Mouse (Mus musculus): ENCODE results near the gene Poldip2. TPM values are rescaled to one million over a fixed set of nuclear protein-coding genes. Genes with fewer than 3 reads are reported as not detected.

Poldip2 gene
- polyA plus RNA-seq, 1 experiment, result 75.3 TPM

DNA sequence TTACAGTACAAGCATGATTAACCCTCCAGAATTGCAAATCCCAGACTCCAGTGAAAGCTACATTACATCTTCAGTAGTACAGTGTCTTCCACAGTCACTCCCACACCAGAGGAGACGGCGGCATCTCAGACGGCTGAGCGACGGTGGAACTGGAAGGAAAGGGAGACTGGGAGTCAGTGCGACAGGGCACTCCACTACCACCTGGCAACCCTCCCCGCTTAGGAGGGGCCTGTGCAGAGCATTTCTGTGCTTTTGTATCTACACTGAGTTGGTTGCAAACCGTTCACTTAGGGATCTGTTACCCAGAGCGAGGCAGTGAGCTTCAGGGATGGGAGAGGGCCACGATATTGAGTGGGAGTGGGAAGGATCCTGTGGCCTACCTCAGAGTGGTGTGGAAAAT is 56.8 kb downstream of the Poldip2 start:
- H3K27ac ChIP-seq (ENCODE audit: insufficient read depth, low read length), result no peak overlapping the region
- H3K9ac ChIP-seq (ENCODE audit: low read depth, poor library complexity, severe bottlenecking), result no peak overlapping the region
- H3K36me3 ChIP-seq (ENCODE audit: control insufficient read depth, insufficient read depth, low read length, poor library complexity, severe bottlenecking), result peaks cover 13% of the 10 kb centered on the region
- no peaks in the 10 kb centered on the region for H3K9me3 ChIP-seq (replicated peaks; ENCODE audit: control insufficient read depth, insufficient read depth, low read length, poor library complexity, severe bottlenecking)
- H3K4me1 ChIP-seq (ENCODE audit: control insufficient read depth, insufficient read depth, low read length), result no peaks in the 10 kb centered on the region
- no peaks in the 10 kb centered on the region for H3K27me3 ChIP-seq (ENCODE audit: control insufficient read depth, insufficient read depth, low read length, poor library complexity, severe bottlenecking)
- TF ChIP-seq CTCF (IDR thresholded peaks at IDR 0.05; ENCODE audit: low read depth, low read length) (no peak), EP300 (IDR thresholded peaks at IDR 0.05; ENCODE audit: insufficient read depth, low read depth, low read length) (no peak), POLR2A (IDR thresholded peaks at IDR 0.05; ENCODE audit: insufficient read depth, low read length) (no peak)
- no peak overlapping the region for H3K4me3 ChIP-seq (ENCODE audit: low read depth, low read length)

DNA sequence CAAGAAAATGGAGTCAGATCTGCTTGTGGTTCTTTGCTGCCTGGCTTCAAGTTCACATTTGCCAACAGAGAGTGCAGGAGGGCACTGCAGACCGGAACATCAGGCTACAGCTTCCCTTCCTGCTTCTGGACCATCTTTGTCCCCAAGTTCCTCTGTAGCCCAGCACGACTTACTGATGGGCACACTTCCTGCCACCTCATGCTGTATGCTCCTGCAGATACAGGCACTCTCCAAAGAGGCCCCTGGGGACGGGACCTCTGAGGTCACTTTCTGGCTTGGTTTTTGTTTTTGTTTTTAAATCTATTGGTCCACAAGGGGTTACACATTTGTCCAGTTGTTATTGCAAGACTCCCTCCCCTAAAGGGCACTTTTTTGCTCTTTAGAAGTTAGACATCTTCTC is 57.8 kb downstream of the Poldip2 start:
- no peaks in the 10 kb centered on the region for H3K9me3 ChIP-seq (replicated peaks; ENCODE audit: control insufficient read depth, insufficient read depth, low read length, poor library complexity, severe bottlenecking)
- H3K4me1 ChIP-seq (ENCODE audit: control insufficient read depth, insufficient read depth, low read length), result no peaks in the 10 kb centered on the region
- H3K36me3 ChIP-seq (ENCODE audit: control insufficient read depth, insufficient read depth, low read length, poor library complexity, severe bottlenecking), result peaks cover 13% of the 10 kb centered on the region

DNA sequence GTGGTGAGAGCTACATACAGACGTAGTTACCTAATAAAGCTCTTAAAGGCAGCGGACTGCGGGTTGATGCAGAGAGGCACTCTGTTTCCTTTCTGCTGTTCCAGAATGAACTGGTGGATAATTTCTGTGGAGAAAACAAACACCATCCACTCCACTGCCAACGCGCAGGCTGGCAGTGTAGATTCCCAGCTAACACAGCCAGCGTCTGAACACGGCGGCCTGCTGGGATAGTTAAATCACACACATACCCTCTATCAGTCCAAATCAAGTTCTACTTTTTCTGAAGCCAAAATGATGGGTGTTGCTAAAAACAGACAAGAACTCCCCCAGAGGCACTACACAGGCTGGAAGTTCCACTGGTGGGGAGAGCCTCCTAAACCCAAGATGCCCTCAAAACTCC is 59.4 kb downstream of the Poldip2 start:
- no peaks in the 10 kb centered on the region for H3K27me3 ChIP-seq (ENCODE audit: control insufficient read depth, insufficient read depth, low read length, poor library complexity, severe bottlenecking)
- no peaks in the 10 kb centered on the region for H3K9me3 ChIP-seq (replicated peaks; ENCODE audit: control insufficient read depth, insufficient read depth, low read length, poor library complexity, severe bottlenecking)
- H3K4me3 ChIP-seq (ENCODE audit: low read depth, low read length), result no peak overlapping the region
- no peaks in the 10 kb centered on the region for H3K4me1 ChIP-seq (ENCODE audit: control insufficient read depth, insufficient read depth, low read length)
- no peak overlapping the region for H3K9ac ChIP-seq (ENCODE audit: low read depth, poor library complexity, severe bottlenecking)
- TF ChIP-seq CTCF (IDR thresholded peaks at IDR 0.05; ENCODE audit: low read depth, low read length), result no peak
- TF ChIP-seq POLR2A (IDR thresholded peaks at IDR 0.05; ENCODE audit: insufficient read depth, low read length), result no peak
- H3K36me3 ChIP-seq (ENCODE audit: control insufficient read depth, insufficient read depth, low read length, poor library complexity, severe bottlenecking), result peaks cover 14% of the 10 kb centered on the region
- H3K27ac ChIP-seq (ENCODE audit: insufficient read depth, low read length), result no peak overlapping the region

More for the DNA sequence above, 57.8 kb downstream of the Poldip2 start:
- Histone ChIP-seq H3K27ac (ENCODE audit: insufficient read depth, low read length) (no peak overlapping the region), H3K27me3 (ENCODE audit: control insufficient read depth, insufficient read depth, low read length, poor library complexity, severe bottlenecking) (no peaks in the 10 kb centered on the region), H3K4me3 (ENCODE audit: low read depth, low read length) (no peak overlapping the region), H3K9ac (ENCODE audit: low read depth, poor library complexity, severe bottlenecking) (no peak overlapping the region)
- TF ChIP-seq CTCF (IDR thresholded peaks at IDR 0.05; ENCODE audit: low read depth, low read length) (no peak), EP300 (IDR thresholded peaks at IDR 0.05; ENCODE audit: insufficient read depth, low read depth, low read length) (no peak), POLR2A (IDR thresholded peaks at IDR 0.05; ENCODE audit: insufficient read depth, low read length) (no peak)

- Histone ChIP-seq H3K9ac (ENCODE audit: low read depth, poor library complexity, severe bottlenecking) (no peak overlapping the region), H3K4me3 (ENCODE audit: low read depth, low read length) (no peak overlapping the region), H3K36me3 (ENCODE audit: control insufficient read depth, insufficient read depth, low read length, poor library complexity, severe bottlenecking) (peaks cover 13% of the 10 kb centered on the region), H3K27me3 (ENCODE audit: control insufficient read depth, insufficient read depth, low read length, poor library complexity, severe bottlenecking) (no peaks in the 10 kb centered on the region), H3K4me1 (ENCODE audit: control insufficient read depth, insufficient read depth, low read length) (no peaks in the 10 kb centered on the region), H3K27ac (ENCODE audit: insufficient read depth, low read length) (no peak overlapping the region), H3K9me3 (replicated peaks; ENCODE audit: control insufficient read depth, insufficient read depth, low read length, poor library complexity, severe bottlenecking) (no peaks in the 10 kb centered on the region)
- no peak for TF ChIP-seq POLR2A (IDR thresholded peaks at IDR 0.05; ENCODE audit: insufficient read depth, low read length)
- TF ChIP-seq EP300 (IDR thresholded peaks at IDR 0.05; ENCODE audit: insufficient read depth, low read depth, low read length), result no peak
- TF ChIP-seq CTCF (IDR thresholded peaks at IDR 0.05; ENCODE audit: low read depth, low read length), result no peak
Observed at GRCm38 (mm10) chr11:78571854-78572253, 59.9 kb downstream of the Poldip2 start.

Other genes starting within 250 kb of the Poldip2 start
- gene BC030499, start 221.4 kb upstream of the Poldip2 start, polyA plus RNA-seq (2011; ENCODE audit: insufficient read depth, insufficient read length, low read depth, missing spikeins), result 0.75 and 1.1 TPM in 2 replicates
- gene Spag5, start 210.7 kb upstream of the Poldip2 start, polyA plus RNA-seq (2011; ENCODE audit: insufficient read depth, insufficient read length, low read depth, missing spikeins), result 66.9 and 68.8 TPM in 2 replicates
- gene Aldoc, start 189.2 kb upstream of the Poldip2 start, polyA plus RNA-seq (2011; ENCODE audit: insufficient read depth, insufficient read length, low read depth, missing spikeins), result 32.5 and 55.1 TPM in 2 replicates
- 24.2 and 29.5 TPM in 2 replicates for gene Pigs, start 183.8 kb upstream of the Poldip2 start, polyA plus RNA-seq (2011; ENCODE audit: insufficient read depth, insufficient read length, low read depth, missing spikeins)
- gene Unc119, start 168.7 kb upstream of the Poldip2 start, polyA plus RNA-seq (2011; ENCODE audit: insufficient read depth, insufficient read length, low read depth, missing spikeins), result 25.7 and 28.7 TPM in 2 replicates
- not detected in 2 replicates for gene Foxn1, start 125.6 kb upstream of the Poldip2 start, polyA plus RNA-seq (2011; ENCODE audit: insufficient read depth, insufficient read length, low read depth, missing spikeins)
- not detected in 2 replicates for gene Slc13a2, start 90.0 kb upstream of the Poldip2 start, polyA plus RNA-seq (2011; ENCODE audit: insufficient read depth, insufficient read length, low read depth, missing spikeins)
- 6.5 and 9.1 TPM in 2 replicates for gene Slc46a1, start 46.5 kb upstream of the Poldip2 start, polyA plus RNA-seq (2011; ENCODE audit: insufficient read depth, insufficient read length, low read depth, missing spikeins)
- gene Sarm1, start 14.4 kb upstream of the Poldip2 start, polyA plus RNA-seq (2011; ENCODE audit: insufficient read depth, insufficient read length, low read depth, missing spikeins), result 2.0 and 3.1 TPM in 2 replicates
- not detected in 2 replicates for gene Vtn, start 13.1 kb upstream of the Poldip2 start, polyA plus RNA-seq (2011; ENCODE audit: insufficient read depth, insufficient read length, low read depth, missing spikeins)
- gene Sebox, start 8.7 kb upstream of the Poldip2 start, polyA plus RNA-seq (2011; ENCODE audit: insufficient read depth, insufficient read length, low read depth, missing spikeins), result not detected in 2 replicates
- 41.6 and 41.7 TPM in 2 replicates for gene Tmem199, start within 50 bp of the Poldip2 start, polyA plus RNA-seq (2011; ENCODE audit: insufficient read depth, insufficient read length, low read depth, missing spikeins)
- 38.2 and 41.2 TPM in 2 replicates for gene Tnfaip1, start 24.1 kb downstream of the Poldip2 start, polyA plus RNA-seq (2011; ENCODE audit: insufficient read depth, insufficient read length, low read depth, missing spikeins)
- 30.2 and 40.0 TPM in 2 replicates for gene Ift20, start 24.2 kb downstream of the Poldip2 start, polyA plus RNA-seq (2011; ENCODE audit: insufficient read depth, insufficient read length, low read depth, missing spikeins)
- 89.0 and 90.1 TPM in 2 replicates for gene Tmem97, start 38.6 kb downstream of the Poldip2 start, polyA plus RNA-seq (2011; ENCODE audit: insufficient read depth, insufficient read length, low read depth, missing spikeins)
- 39.7 and 47.6 TPM in 2 replicates for gene Nlk, start 185.2 kb downstream of the Poldip2 start, polyA plus RNA-seq (2011; ENCODE audit: insufficient read depth, insufficient read length, low read depth, missing spikeins)
- 16.1 and 18.3 TPM in 2 replicates for gene Ccnq, start 239.5 kb downstream of the Poldip2 start, polyA plus RNA-seq (2011; ENCODE audit: insufficient read depth, insufficient read length, low read depth, missing spikeins)

Data from ES-Bruce4 (cell line).